Mouse (Mus musculus) layer of hippocampus, postnatal 14 days (tissue): ENCODE measurements around the gene Hist3h2a. TPM values are rescaled to one million over a fixed set of nuclear protein-coding genes. Genes with fewer than 3 reads are reported as not detected.
A peak's percentile ranks its signal among the peaks of the same experiment; 100 is the strongest.
"Not testable (repeated sequence)": the region's sequence is repeated elsewhere in the genome, so short reads cannot be mapped to it uniquely, and the experiment has no call there.

ENCODE experiments used
- DNase-seq, 2 experiments: peaks; one replicate each; pipeline ENCODE4 v3.0.0; 2021 to 2022; ENCODE audit warnings: low spot score in 2 of 2, mixed read lengths in 1 of 2
- total RNA-seq, 2 experiments: library from RNA; stranded (reverse); gene quantifications; 2 replicates each; pipeline ENCODE4 v1.2.3; 2021

Hist3h2a gene
- total RNA-seq, 2 experiments from 2014 or later = 59.7 to 62.5 TPM

- DNase-seq = no peak
Measured at GRCm38 (mm10) chr11:58947306-58947705, 7.2 kb upstream of the Hist3h2a start.

- DNase-seq = peak; percentile 50 to 66
Measured at GRCm38 (mm10) chr11:58947798-58948528, 6.5 kb upstream of the Hist3h2a start.

GRCm38 (mm10) chr11:58948542-58949479 is 5.7 kb upstream of the Hist3h2a start, which contains the start of gene Hist3h2ba:
Gene Hist3h2ba (plus strand): TSS chr11:58948920.
- DNase-seq = peak; percentile 76 to 94

- peak; percentile 55 to 81 for DNase-seq
Measured at GRCm38 (mm10) chr11:58949480-58950431, 4.7 kb upstream of the Hist3h2a start.

GRCm38 (mm10) chr11:58951210-58951609 is 3.3 kb upstream of the Hist3h2a start:
- no peak for DNase-seq

- peak in 1 of 2 experiments; percentile 52 for DNase-seq
Measured at GRCm38 (mm10) chr11:58953351-58954169, 925 bp upstream of the Hist3h2a start.

- not testable (repeated sequence) for DNase-seq
Measured at GRCm38 (mm10) chr11:58954170-58954419, 390 bp upstream of the Hist3h2a start.

GRCm38 (mm10) chr11:58955143-58955867 is 820 bp downstream of the Hist3h2a start:
- no peak for DNase-seq

GRCm38 (mm10) chr11:58955868-58956257 is 1.4 kb downstream of the Hist3h2a start:
- DNase-seq = no peak

GRCm38 (mm10) chr11:58957226-58957914 is 2.9 kb downstream of the Hist3h2a start:
- no peak for DNase-seq

- DNase-seq = no peak
Measured at GRCm38 (mm10) chr11:58958536-58958935, 4.1 kb downstream of the Hist3h2a start.

- no peak for DNase-seq
Measured at GRCm38 (mm10) chr11:58959186-58959825, 4.8 kb downstream of the Hist3h2a start.

GRCm38 (mm10) chr11:58959921-58960465 is 5.5 kb downstream of the Hist3h2a start:
- DNase-seq = peak; percentile 77 to 80

- no peak for DNase-seq
Measured at GRCm38 (mm10) chr11:58961364-58962177, 7.1 kb downstream of the Hist3h2a start.

- no peak for DNase-seq
Measured at GRCm38 (mm10) chr11:58963543-58963942, 9.1 kb downstream of the Hist3h2a start.

GRCm38 (mm10) chr11:58964216-58964615 is 9.7 kb downstream of the Hist3h2a start:
- DNase-seq = no peak
